Mouse (Mus musculus): ENCODE results near the gene Glrp1.

DNA sequence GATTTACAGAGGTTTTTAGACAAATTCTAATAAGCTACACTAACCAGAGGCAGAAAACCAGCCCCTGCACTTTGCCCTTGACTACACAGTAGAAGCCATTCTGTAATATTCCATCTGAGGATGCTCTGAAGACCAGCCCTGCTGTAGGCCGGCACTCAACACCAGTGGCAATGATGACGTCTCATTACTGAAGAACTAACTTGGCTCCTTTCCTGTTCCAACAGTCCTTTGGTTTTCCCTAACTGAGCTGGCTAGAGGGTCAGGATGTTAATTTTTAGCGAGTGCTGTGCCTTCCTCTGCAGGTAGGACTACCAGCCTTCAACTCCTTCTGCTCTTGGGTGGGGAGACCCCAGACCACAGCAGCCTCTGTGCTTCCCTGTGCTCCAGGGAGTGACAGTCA is 55.2 kb downstream of the Glrp1 start:
- TF ChIP-seq NANOG (IDR thresholded peaks at IDR 0.05; ENCODE audit: borderline replicate concordance, low read length) (no peak), CTCF (conservative IDR thresholded peaks at IDR 0.05; ENCODE audit: low read length) (no peak), POU5F1 (IDR thresholded peaks at IDR 0.05; ENCODE audit: borderline replicate concordance, low read length) (no peak)
